Mouse (Mus musculus) kidney, adult 2 months (tissue): ENCODE measurements at regions not wholly inside any gene's neighbourhood (a gene's known extent, or its start where the extent isn't known, plus 50 kb on each side); places are given as distances from the start of the nearest gene placed in this dataset.

Experiments
- DNase-seq: peaks from one replicate; pipeline ENCODE4 v3.0.0; 2021
- H3K27ac ChIP-seq: fragments of 200-500 bp; 2 replicates; pipeline ENCODE4 v1.5.1; 2012; ENCODE audit warnings: low read depth, low read length, control low read depth, inconsistent platforms; ENCODE audit not compliant: insufficient read depth
- H3K27me3 ChIP-seq: fragments of 200-500 bp; replicated peaks from 2 replicates; pipeline ENCODE4 v1.6.1; 2012; ENCODE audit warnings: mild to moderate bottlenecking, moderate library complexity, low read length, inconsistent platforms; ENCODE audit not compliant: control insufficient read depth, insufficient read depth
- H3K36me3 ChIP-seq: fragments of 200-500 bp; 2 replicates; pipeline ENCODE4 v1.6.1; 2012; ENCODE audit warnings: mild to moderate bottlenecking, moderate library complexity, low read length, inconsistent platforms; ENCODE audit not compliant: control insufficient read depth, insufficient read depth
- H3K4me1 ChIP-seq: fragments of 200-500 bp; 2 replicates; pipeline ENCODE4 v1.6.1; 2011; ENCODE audit warnings: low read length; ENCODE audit not compliant: control insufficient read depth, insufficient read depth
- H3K4me3 ChIP-seq: fragments of 200-500 bp; 2 replicates; pipeline ENCODE4 v1.5.1; 2011; ENCODE audit warnings: mild to moderate bottlenecking, low read depth, low read length, control low read depth; ENCODE audit not compliant: insufficient read depth
- CTCF ChIP-seq: fragments of 200-500 bp; conservative IDR thresholded peaks from 2 replicates; pipeline ENCODE4 v1.5.1; 2011; ENCODE audit warnings: low read depth, mild to moderate bottlenecking, control low read depth, low read length, moderate library complexity, mixed read lengths; ENCODE audit not compliant: insufficient read depth, insufficient read length
- POLR2A ChIP-seq: fragments of 200-500 bp; IDR thresholded peaks from one replicate; pipeline ENCODE4 v1.6.1; 2011; ENCODE audit warnings: low read depth, low read length, control low read depth
- WGBS: fragments of 180-500 bp; shearing (Covaris S2); methylation state at CpG from one replicate; pipeline ENCODE4 v1.1.7; 2018; 5-methylcytosine and 5-hydroxymethylcytosine counted together

DNA sequence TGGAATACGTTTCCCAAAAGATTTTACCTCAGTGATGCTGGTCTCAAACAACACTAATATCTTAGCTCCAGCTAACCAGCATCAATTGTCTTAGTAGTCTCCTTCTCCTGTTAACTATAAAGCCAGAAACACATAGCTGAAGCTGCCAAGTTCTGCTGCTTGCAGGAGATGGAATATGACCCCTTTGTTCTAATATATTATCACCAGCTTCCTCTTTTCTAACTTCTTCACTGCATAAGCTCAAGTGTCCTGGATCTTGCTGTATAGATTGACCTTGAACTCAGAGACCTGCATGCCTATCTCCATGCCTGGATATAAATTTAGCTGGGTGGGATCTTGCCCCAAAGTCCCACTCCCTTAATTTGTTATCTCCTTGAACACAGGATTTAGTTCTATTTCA lies 94.8 kb downstream of the Rbm46 start:
- DNase-seq, result no peak
- H3K27ac ChIP-seq, result no peak overlapping the region
- no peaks in the 10 kb centered on the region for H3K4me1 ChIP-seq
- H3K36me3 ChIP-seq, result no peaks in the 10 kb centered on the region
- H3K4me3 ChIP-seq, result no peak overlapping the region
- TF ChIP-seq CTCF, result no peak
- TF ChIP-seq POLR2A, result no peak
- WGBS, result 71% methylated on average over 1 of the region's 1 CpGs
- no peaks in the 10 kb centered on the region for H3K27me3 ChIP-seq

DNA sequence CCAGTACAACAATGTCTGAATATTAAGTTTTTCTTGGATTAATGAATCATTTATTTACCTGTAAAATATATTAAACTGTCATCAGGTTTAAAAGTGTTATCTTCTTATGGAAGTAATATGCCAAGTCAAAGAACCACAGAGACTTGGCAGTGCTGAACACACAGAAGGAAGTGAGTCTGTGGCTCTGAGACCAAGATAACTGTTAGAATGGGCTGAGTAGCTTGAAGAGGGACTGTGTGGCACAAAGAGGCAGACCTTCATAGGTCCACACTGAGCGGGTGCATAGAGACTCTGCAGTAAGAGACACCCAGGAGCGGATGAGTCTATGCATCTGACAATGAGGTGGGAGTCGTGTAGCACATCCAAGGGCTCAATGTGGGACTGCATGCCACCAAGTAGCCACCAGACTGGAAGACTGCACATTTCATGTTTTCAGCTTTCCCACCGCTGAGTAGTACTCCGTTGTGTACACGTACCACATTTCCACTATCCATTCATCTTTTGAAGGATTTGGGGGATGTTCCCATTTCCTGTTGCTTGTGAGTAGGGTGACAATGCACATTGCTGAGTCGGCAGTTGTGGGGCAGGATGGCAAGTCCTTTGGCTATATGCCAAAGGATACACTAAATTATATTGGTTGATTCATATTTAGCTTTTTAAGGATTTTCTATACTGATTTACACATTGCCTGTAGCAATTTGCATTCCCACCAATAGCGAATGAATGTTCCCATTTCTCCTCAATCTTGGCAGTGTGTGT lies 105.6 kb downstream of the Rbm46 start:
- no peaks in the 10 kb centered on the region for H3K27me3 ChIP-seq
- no peak for DNase-seq
- no peak overlapping the region for H3K4me3 ChIP-seq
- no peak overlapping the region for H3K27ac ChIP-seq
- WGBS, result 90% methylated on average over 8 of the region's 8 CpGs
- H3K4me1 ChIP-seq, result no peaks in the 10 kb centered on the region
- no peaks in the 10 kb centered on the region for H3K36me3 ChIP-seq
- TF ChIP-seq POLR2A (no peak), CTCF (no peak)

DNA sequence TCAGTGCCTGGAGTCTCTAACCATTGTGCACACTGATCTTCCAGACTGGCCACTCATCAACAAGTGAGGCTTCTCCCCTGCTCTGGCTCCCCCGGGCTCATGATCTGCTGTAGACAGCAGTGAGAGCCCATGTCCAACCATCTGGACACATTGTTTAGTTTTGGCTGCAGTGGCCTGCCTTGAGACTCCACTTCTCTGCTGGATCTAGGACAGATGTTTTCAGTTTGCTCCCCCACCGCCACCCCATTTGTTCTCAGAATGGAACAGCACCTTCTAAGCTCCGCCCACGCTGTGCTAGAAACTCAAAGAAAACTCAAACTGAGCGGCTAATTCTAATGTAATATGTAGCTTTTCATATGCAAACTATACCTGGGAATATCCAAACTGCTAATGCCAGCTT lies 108.8 kb downstream of the Rbm46 start:
- no peak overlapping the region for H3K27ac ChIP-seq
- H3K27me3 ChIP-seq, result no peaks in the 10 kb centered on the region
- H3K36me3 ChIP-seq, result no peaks in the 10 kb centered on the region
- H3K4me3 ChIP-seq, result no peak overlapping the region
- no peaks in the 10 kb centered on the region for H3K4me1 ChIP-seq
- TF ChIP-seq CTCF (no peak), POLR2A (no peak)
- 67% methylated on average over 5 of the region's 5 CpGs for WGBS
- DNase-seq, result no peak

DNA sequence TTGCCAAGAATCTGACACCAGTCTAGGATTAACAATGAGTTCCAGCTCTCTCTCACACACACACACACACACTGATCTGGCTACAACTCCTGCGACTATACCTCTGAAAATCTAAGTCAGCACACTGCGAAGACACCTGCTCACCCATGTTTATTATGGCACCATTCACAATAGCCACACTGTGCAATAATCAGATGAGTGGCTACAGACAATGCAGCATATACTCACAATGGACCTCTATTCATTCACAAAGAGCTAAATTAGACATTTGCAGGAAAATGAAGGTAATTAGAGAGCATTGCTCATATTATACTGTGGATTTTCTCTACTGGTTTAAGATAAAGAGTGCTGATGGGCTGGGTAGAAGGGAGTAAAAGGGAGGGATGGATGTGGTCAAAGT lies 116.3 kb downstream of the Rbm46 start:
- Histone ChIP-seq H3K27ac (no peak overlapping the region), H3K4me3 (no peak overlapping the region), H3K27me3 (no peaks in the 10 kb centered on the region; the same call in 1 of the 2 replicates), H3K36me3 (no peaks in the 10 kb centered on the region), H3K4me1 (no peaks in the 10 kb centered on the region)
- no peak for TF ChIP-seq CTCF
- WGBS, result 77% methylated on average over 2 of the region's 2 CpGs
- no peak for DNase-seq

DNA sequence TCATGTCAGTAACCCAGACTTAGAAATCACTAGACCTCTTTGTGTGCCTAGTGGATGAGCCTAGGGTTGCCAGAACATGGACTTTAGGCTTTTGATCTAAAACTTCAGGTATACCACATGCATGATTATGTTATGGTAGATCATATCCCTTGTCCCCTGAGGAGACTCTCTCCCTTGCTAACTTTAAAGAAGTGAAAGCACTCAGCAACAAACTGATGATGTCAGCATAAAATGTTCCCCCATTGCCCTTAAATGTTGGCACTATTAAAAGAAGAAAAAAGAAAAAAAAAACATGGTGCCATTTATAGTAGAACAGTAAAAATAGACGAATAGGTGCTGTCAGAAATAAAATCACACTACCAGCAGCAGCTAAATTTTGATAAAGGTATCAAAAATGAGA lies 117.3 kb downstream of the Rbm46 start:
- 75% methylated on average over 1 of the region's 1 CpGs for WGBS

DNA sequence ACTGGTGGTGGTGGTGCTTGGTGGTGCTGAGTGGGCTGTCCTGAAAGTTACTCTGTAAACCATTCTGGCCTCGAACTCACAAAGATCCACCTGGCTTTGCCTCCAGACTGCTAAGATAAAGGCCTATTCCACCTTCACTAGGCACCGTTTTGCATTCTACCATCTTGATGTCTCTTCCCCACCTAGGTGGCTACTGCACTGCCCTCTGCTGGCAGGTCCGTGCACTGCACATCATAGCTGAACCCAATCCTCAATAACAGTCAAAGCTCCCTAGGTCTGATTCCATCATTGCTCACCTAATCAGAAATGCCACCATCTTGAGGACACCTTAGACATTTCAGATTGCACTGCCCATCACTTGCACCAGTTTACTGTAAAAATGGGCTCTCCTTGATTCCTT lies 150.7 kb downstream of the Rbm46 start:
- DNase-seq, result peak; percentile 14
- H3K4me3 ChIP-seq, result no peak overlapping the region

More for the DNA sequence above, 117.3 kb downstream of the Rbm46 start:
- Histone ChIP-seq H3K4me1 (no peaks in the 10 kb centered on the region), H3K27me3 (no peaks in the 10 kb centered on the region; the same call in 1 of the 2 replicates), H3K27ac (no peak overlapping the region), H3K36me3 (no peaks in the 10 kb centered on the region), H3K4me3 (no peak overlapping the region)
- no peak for TF ChIP-seq CTCF
- TF ChIP-seq POLR2A, result no peak
- DNase-seq, result no peak

DNA sequence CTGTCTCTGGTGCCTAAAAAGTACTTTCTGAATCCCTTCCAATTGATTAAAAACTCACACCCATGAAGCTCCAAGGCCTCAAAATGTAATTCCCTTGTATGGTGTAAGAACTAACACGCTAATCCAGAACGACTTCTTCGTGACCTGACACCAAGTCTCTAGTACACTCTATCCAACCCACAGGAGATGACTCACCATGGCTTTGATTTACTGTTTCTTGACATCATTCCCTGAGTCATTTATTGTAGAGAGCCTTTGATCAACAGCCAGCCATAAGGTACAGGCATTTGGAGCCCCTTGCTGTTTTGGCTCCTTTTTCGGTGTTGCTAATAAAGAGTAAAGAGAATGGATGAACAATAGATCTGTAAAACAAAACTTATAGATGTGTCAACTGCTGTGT lies 159.7 kb upstream of the Npy2r start:
- H3K4me1 ChIP-seq, result no peaks in the 10 kb centered on the region
- H3K27ac ChIP-seq, result no peak overlapping the region
- no peak for TF ChIP-seq POLR2A
- no peak for TF ChIP-seq CTCF
- WGBS, result 52% methylated on average over 4 of the region's 4 CpGs
- no peak overlapping the region for H3K4me3 ChIP-seq
- H3K27me3 ChIP-seq, result no peaks in the 10 kb centered on the region
- DNase-seq, result no peak
- no peaks in the 10 kb centered on the region for H3K36me3 ChIP-seq

More for the DNA sequence above, 150.7 kb downstream of the Rbm46 start:
- Histone ChIP-seq H3K27me3 (no peaks in the 10 kb centered on the region), H3K4me1 (no peaks in the 10 kb centered on the region), H3K36me3 (no peaks in the 10 kb centered on the region), H3K27ac (no peak overlapping the region)
- peak; percentile 89 for TF ChIP-seq CTCF
- no peak for TF ChIP-seq POLR2A
- 26% methylated on average over 3 of the region's 3 CpGs for WGBS

DNA sequence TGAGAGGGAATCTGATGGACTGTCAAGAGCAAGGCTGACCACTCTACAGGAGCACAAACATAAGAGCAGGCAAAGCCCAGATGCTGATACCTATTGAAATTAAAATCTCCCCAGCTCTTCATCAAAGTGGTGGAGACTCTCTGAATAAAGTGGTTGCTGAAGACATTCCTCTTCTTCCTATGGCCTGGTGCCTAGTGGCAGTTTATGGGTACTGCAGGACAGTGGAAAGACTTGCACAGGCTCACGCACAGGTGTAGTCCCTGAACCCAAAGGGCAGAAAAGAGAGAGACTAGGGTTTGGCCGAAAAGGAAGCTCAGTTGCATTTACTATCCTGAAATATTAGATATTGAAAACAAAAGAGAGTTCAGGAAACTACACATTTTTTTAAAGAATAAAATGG lies 144.2 kb upstream of the Npy2r start:
- no peak for DNase-seq
- Histone ChIP-seq H3K4me3 (no peak overlapping the region), H3K36me3 (no peaks in the 10 kb centered on the region), H3K27ac (no peak overlapping the region), H3K27me3 (no peaks in the 10 kb centered on the region), H3K4me1 (no peaks in the 10 kb centered on the region)
- TF ChIP-seq CTCF, result 0 out of 2 replicates have a peak, but pooled peaks have one; percentile 7
- no peak for TF ChIP-seq POLR2A
- 92% methylated on average over 2 of the region's 2 CpGs for WGBS
